Mouse (Mus musculus) heart, postnatal 0 days (tissue): ENCODE data around the gene Slc52a3. TPM values are rescaled to one million over a fixed set of nuclear protein-coding genes. Genes with fewer than 3 reads are reported as not detected.
A peak's percentile ranks its signal among the peaks of the same experiment; 100 is the strongest.

Experiments used
- ATAC-seq: fragments of 200-750 bp; cut with Nextera tagmentation; 2 replicates; pipeline ENCODE4 v1.8.0; 2017; ENCODE audit warnings: low read depth, moderate number of reproducible peaks, moderate library complexity; ENCODE audit not compliant: insufficient read depth
- DNase-seq: peaks from one replicate; pipeline ENCODE4 v3.0.0-alpha.2; 2016; ENCODE audit warnings: low spot score
- H3K27ac ChIP-seq: fragments of 300-500 bp; sonication (generic); 2 replicates; pipeline ENCODE4 v1.5.1; 2014; ENCODE audit warnings: low read depth, mild to moderate bottlenecking
- H3K27me3 ChIP-seq: fragments of 300-500 bp; sonication (generic); 2 replicates; pipeline ENCODE4 v1.6.1; 2014; ENCODE audit warnings: low read length, mixed read lengths; ENCODE audit not compliant: control insufficient read depth, insufficient read depth
- H3K36me3 ChIP-seq: fragments of 300-500 bp; sonication (generic); replicated peaks from 2 replicates; pipeline ENCODE4 v1.6.1; 2014; ENCODE audit warnings: low read length, mixed read lengths; ENCODE audit not compliant: control insufficient read depth, insufficient read depth
- H3K4me1 ChIP-seq: fragments of 300-500 bp; sonication (generic); 2 replicates; pipeline ENCODE4 v1.6.1; 2014; ENCODE audit warnings: antibody characterized with exemption; ENCODE audit not compliant: control insufficient read depth, insufficient read depth
- H3K4me2 ChIP-seq: fragments of 300-500 bp; sonication (generic); 2 replicates; pipeline ENCODE4 v1.6.1; 2014; ENCODE audit warnings: low read depth, mild to moderate bottlenecking, low read length, moderate library complexity
- H3K4me3 ChIP-seq: fragments of 300-500 bp; sonication (generic); 2 replicates; pipeline ENCODE4 v1.5.1; 2014; ENCODE audit warnings: low read depth, low read length
- H3K9ac ChIP-seq: fragments of 300-500 bp; sonication (generic); replicated peaks from 2 replicates; pipeline ENCODE4 v1.6.1; 2014; ENCODE audit warnings: low read depth, low read length, mixed read lengths
- H3K9me3 ChIP-seq: fragments of 300-500 bp; sonication (generic); replicated peaks from 2 replicates; pipeline ENCODE4 v1.6.1; 2016; ENCODE audit warnings: low read length; ENCODE audit not compliant: control insufficient read depth
- CTCF ChIP-seq: IDR thresholded peaks from 2 replicates; pipeline ENCODE4 v1.5.1; 2016; ENCODE audit warnings: antibody characterized with exemption, control low read depth, low read depth
- EP300 ChIP-seq: IDR thresholded peaks from 2 replicates; pipeline ENCODE4 v1.6.1; 2016; ENCODE audit warnings: antibody characterized with exemption, low read depth
- WGBS: fragments of 180-500 bp; shearing (Covaris S2); extraction: QIAGEN DNeasy Blood & Tissue Kit; methylation state at CpG from one replicate; pipeline ENCODE4 v1.1.7; 2014; 5-methylcytosine and 5-hydroxymethylcytosine counted together
- polyA plus RNA-seq: library from polyadenylated mRNA; unstranded; fragments of >200 nt; fragmentation: Nextera tagmentation; extraction: Ambion mirVana; gene quantifications from 2 replicates; pipeline ENCODE4 v1.2.1, GENCODE M21; 2015
- total RNA-seq: library from RNA; depleted of rRNA; stranded (reverse); fragments of >200 nt; gene quantifications from 2 replicates; pipeline ENCODE4 v1.2.3, GENCODE M21; 2014; ENCODE audit warnings: low replicate concordance

Slc52a3 gene
- total and polyA plus RNA-seq, 2 experiments from 2014 or later: 0.68 to 6.6 TPM

DNA sequence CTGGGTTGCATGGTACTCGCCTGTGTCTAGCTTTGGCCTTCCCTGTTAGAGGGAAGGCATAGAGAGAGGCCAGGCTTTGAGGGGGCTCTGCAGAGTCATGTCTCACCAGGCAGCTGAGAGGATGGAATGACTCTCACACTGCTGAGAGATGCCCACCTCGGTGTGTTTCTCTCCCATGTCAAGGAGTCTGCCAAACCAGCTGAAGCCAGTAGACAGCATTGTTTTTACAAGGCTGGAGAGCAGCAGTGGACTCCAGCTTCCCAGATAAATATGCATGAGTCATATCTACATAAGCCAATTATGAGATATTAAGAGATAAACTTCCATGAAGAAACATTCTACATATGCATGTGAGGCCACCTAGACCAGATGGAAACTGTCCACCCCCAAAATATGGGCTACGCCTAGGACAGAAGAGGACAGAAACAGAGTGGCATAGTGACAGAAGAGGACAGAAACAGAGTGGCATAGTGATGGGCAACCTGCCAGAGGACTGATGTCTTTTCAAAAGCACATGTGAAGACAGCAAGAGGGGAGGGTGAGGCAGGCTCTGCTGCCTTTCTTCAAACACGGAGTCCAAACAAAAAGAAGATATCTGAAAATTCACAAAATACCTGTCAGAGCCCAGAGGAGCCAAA, 39.7 kb upstream of the Slc52a3 start:
- H3K4me1 ChIP-seq: 0 out of 2 replicates have a peak, but pooled peaks cover 3% of the 10 kb centered on the region
- H3K4me3 ChIP-seq: no peak overlapping the region
- ATAC-seq (0 out of 2 replicates have a peak, but pooled peaks have one; percentile 9), DNase-seq (no peak)
- no peaks in the 10 kb centered on the region for H3K9me3 ChIP-seq
- no peaks in the 10 kb centered on the region for H3K36me3 ChIP-seq
- H3K27ac ChIP-seq: no peak overlapping the region
- no peaks in the 10 kb centered on the region for H3K27me3 ChIP-seq
- H3K9ac ChIP-seq: no peak overlapping the region
- WGBS: 50% methylated on average over 4 of the region's 4 CpGs
- TF ChIP-seq CTCF (no peak), EP300 (no peak)
- H3K4me2 ChIP-seq: no peak overlapping the region

GRCm38 (mm10) chr2:151959274-151959673, 37.0 kb upstream of the Slc52a3 start:
- TF ChIP-seq EP300: no peak
- no peaks in the 10 kb centered on the region for H3K36me3 ChIP-seq
- peaks cover 16% of the 10 kb centered on the region for H3K4me1 ChIP-seq
- H3K27me3 ChIP-seq: no peaks in the 10 kb centered on the region
- H3K4me2 ChIP-seq: no peak overlapping the region
- WGBS: 34% methylated on average over 5 of the region's 5 CpGs
- H3K4me3 ChIP-seq: no peak overlapping the region
- H3K27ac ChIP-seq: no peak overlapping the region
- H3K9me3 ChIP-seq: no peaks in the 10 kb centered on the region
- ATAC-seq: 0 out of 2 replicates have a peak, but pooled peaks have one; percentile 25
- DNase-seq: peak; percentile 26
- no peak overlapping the region for H3K9ac ChIP-seq

DNA sequence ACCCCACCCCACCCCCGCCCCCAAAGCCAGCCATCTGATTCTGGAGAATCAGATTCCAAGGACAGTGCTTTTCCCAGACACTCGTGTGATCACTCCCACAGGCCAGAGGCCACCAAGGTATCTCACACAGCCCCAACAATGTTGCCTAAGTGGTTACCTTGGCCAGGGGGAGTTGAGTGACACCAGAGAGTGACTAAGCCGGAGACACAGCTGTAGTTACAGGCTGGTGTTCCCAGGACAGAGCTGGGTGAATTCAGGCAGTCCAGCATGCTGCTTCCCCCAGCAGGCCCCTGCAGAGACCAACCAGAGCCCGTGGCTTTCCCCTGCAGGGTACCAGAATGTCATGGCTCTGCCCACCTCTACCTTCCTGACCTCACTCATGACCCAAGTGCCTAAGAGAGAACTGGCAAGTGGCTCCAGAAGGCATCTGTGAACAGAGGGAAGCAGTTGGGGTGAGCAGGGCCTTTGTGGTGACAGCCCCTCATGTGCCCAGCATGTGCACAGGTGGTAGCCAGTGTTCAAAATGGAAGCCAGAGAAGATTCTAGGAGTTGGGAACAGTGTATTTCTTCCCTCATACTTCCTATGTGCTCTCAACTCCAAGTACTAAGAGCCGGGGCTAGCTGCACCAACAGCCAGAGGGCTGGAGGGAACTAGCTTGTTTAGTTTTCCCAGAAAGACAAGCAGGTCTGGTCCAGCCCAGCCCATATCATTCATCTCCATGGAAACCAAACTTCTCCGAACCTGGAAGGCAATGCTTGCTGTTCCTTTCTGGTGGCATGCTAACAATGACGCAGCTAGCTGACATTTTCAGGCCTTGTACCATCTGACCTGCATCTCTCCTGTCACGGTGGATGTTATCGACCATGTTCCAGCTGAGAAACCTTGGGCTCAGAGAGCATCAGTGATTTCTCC, 34.8 kb upstream of the Slc52a3 start:
- DNase-seq: no peak
- H3K4me1 ChIP-seq: peaks cover 13% of the 10 kb centered on the region
- no peaks in the 10 kb centered on the region for H3K9me3 ChIP-seq
- TF ChIP-seq EP300: no peak
- no peak for TF ChIP-seq CTCF
- H3K4me3 ChIP-seq: no peak overlapping the region
- H3K27me3 ChIP-seq: no peaks in the 10 kb centered on the region
- no peak overlapping the region for H3K4me2 ChIP-seq
- ATAC-seq: no peak
- WGBS: 62% methylated on average over 9 of the region's 9 CpGs
- H3K27ac ChIP-seq: no peak overlapping the region
- no peaks in the 10 kb centered on the region for H3K36me3 ChIP-seq
- no peak overlapping the region for H3K9ac ChIP-seq

DNA sequence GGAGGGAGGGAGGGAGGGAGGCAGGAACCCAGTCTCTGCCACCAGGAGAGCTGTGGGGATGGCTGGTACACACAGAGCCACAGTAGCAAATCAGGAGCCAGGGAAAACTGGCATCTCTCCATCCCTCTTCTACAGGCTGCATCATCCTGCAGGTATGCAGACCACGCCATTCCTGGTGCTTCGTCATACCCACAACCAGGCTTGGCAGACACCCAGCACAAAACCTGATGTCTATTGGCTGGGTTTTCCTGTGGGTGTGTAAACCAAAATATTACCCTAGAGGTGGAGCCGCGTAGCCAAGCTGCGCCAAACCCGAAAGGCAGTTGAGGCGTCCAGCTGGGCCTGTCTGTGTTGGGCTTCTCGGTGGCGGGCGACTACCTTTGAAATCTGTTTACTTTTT, 33.8 kb upstream of the Slc52a3 start:
- no peaks in the 10 kb centered on the region for H3K36me3 ChIP-seq
- H3K27me3 ChIP-seq: no peaks in the 10 kb centered on the region
- H3K4me3 ChIP-seq: no peak overlapping the region
- H3K4me1 ChIP-seq: peaks cover 13% of the 10 kb centered on the region
- DNase-seq (peak; percentile 74), ATAC-seq (peak; percentile 75)
- TF ChIP-seq EP300: no peak
- TF ChIP-seq CTCF: no peak
- no peaks in the 10 kb centered on the region for H3K9me3 ChIP-seq
- H3K9ac ChIP-seq: no peak overlapping the region
- no peak overlapping the region for H3K27ac ChIP-seq
- no peak overlapping the region for H3K4me2 ChIP-seq
- WGBS: 37% methylated on average over 10 of the region's 10 CpGs

DNA sequence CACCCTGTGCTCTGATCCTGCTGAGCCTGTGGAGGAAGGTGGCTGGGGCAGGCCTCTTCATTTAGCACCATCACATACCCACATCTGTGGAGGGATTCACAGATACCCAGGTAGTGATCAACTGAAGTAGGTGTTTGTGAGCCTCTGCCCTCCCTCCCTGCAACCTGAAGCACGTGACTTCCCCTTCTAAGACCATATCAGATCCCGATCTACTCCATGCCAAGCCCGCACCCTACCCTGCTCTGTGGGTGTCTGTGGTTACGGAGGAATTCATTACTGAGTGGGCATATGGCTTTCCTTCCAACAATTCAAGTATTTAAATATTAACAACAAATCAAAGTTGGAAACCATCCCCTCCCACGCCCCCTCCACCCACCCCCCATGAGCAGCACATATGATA, 33.0 kb upstream of the Slc52a3 start:
- Histone ChIP-seq H3K4me2 (no peak overlapping the region), H3K27me3 (no peaks in the 10 kb centered on the region), H3K9me3 (no peaks in the 10 kb centered on the region), H3K27ac (no peak overlapping the region), H3K4me1 (peaks cover 13% of the 10 kb centered on the region), H3K36me3 (no peaks in the 10 kb centered on the region), H3K4me3 (no peak overlapping the region), H3K9ac (no peak overlapping the region)
- DNase-seq (no peak), ATAC-seq (no peak)
- TF ChIP-seq CTCF (no peak), EP300 (no peak)
- WGBS: 79% methylated on average over 5 of the region's 5 CpGs
